Mouse (Mus musculus): Measurements from ENCODE around the gene Fat1.

- TF ChIP-seq CTCF (IDR thresholded peaks at IDR 0.05; ENCODE audit: borderline replicate concordance, control insufficient read depth, extremely low read depth, insufficient read depth, low read length, poor library complexity): no peak
- no peak for TF ChIP-seq POLR2A (IDR thresholded peaks at IDR 0.05; ENCODE audit: control insufficient read depth, extremely low read depth, insufficient read depth, low read length, poor library complexity)
Observed at GRCm38 (mm10) chr8:44975654-44976053, 40.4 kb downstream of the Fat1 start.
